Mouse (Mus musculus) G1E (cell line): ENCODE data around the gene Gnai3.

Experiments
- CTCF ChIP-seq: IDR thresholded peaks from 2 replicates; pipeline ENCODE4 v1.5.1; 2012; ENCODE audit warnings: low read depth, low read length, inconsistent platforms, mixed read lengths
- GATA1 ChIP-seq: IDR thresholded peaks from 2 replicates; pipeline ENCODE4 v1.6.1; 2012; ENCODE audit warnings: borderline replicate concordance, low read length, inconsistent platforms, mixed read lengths
- GATA2 ChIP-seq: IDR thresholded peaks from 2 replicates; pipeline ENCODE4 v1.6.1; 2012; ENCODE audit warnings: low read depth, low read length, inconsistent platforms, borderline replicate concordance

GRCm38 (mm10) chr3:108164807-108165206 is 18.9 kb upstream of the Gnai3 start:
- TF ChIP-seq CTCF = peak; percentile 86
- no peak for TF ChIP-seq GATA2
- no peak for TF ChIP-seq GATA1
